ENCODE assay signal across 9 mouse cellular contexts in genomic region chr11:72465978-72466693, GRCm38 (mm10). TPM values are rescaled to one million over a fixed set of nuclear protein-coding genes. Genes with fewer than 3 reads are reported as not detected.
DNase-seq lines count a peak whose midpoint lies in the region; ATAC-seq and TF ChIP-seq lines count a peak whose summit lies in the region.
"Had no signal": no experiment of that assay in that cellular context is flagged by ENCODE, and none has a peak within 500 bp of the region (broad histone marks: within the 10 kb centered on the region; RNA-seq: fewer than 3 reads in every experiment).

No protein-coding gene starts in this region.

- no peak overlapping the region for H3K4me3 ChIP-seq in heart, embryonic 13.5 days
- H3K4me3 ChIP-seq in MEL (ENCODE audit: control insufficient read depth in 1 of 2, insufficient read depth in 1 of 2, low read depth in 2 of 2, low read length in 2 of 2) = peak overlapping the region; percentile 31 to 35
- H3K4me3 ChIP-seq in intestine, embryonic 14.5 days (ENCODE audit: low read depth, low read length) = no peak overlapping the region
- H3K4me3 ChIP-seq: neural tube, embryonic 12.5 days had no signal

- peak overlapping the region; percentile 12; the same call in 1 of the 2 replicates for H3K9ac ChIP-seq in heart, embryonic 13.5 days
- H3K9ac ChIP-seq in MEL (ENCODE audit: control insufficient read depth, low read depth, low read length, poor library complexity, severe bottlenecking) = peak overlapping the region; percentile 44
- no peak overlapping the region for H3K9ac ChIP-seq in intestine, embryonic 14.5 days (ENCODE audit: low read length)
- H3K9ac ChIP-seq: neural tube, embryonic 12.5 days had no signal

- no peaks in the 10 kb centered on the region for H3K36me3 ChIP-seq in heart, embryonic 13.5 days
- H3K36me3 ChIP-seq in MEL (ENCODE audit: control insufficient read depth in 1 of 2, insufficient read depth in 2 of 2, low read length in 2 of 2) = peaks cover 0 to 26% of the 10 kb centered on the region in 2 experiments; a peak in 2 of 4 replicates
- H3K36me3 ChIP-seq in intestine, embryonic 14.5 days (ENCODE audit: control insufficient read depth, insufficient read depth, low read length) = no peaks in the 10 kb centered on the region
- H3K36me3 ChIP-seq: neural tube, embryonic 12.5 days had no signal

- no peak for TF ChIP-seq CTCF in MEL (IDR thresholded peaks at IDR 0.05 in 2 of 3, conservative IDR thresholded peaks at IDR 0.05 in 1 of 3; ENCODE audit: control insufficient read depth in 1 of 3, insufficient read depth in 1 of 3, low read depth in 2 of 3, low read length in 3 of 3, poor library complexity in 1 of 3, severe bottlenecking in 1 of 3)

- intact Hi-C loops in heart, postnatal 36 days (cut with DNase I) = no loop called here

- H3K27ac ChIP-seq in heart, embryonic 13.5 days (replicated peaks) = peak overlapping the region; percentile 72
- H3K27ac ChIP-seq in MEL (ENCODE audit: control insufficient read depth, low read depth, low read length) = peak overlapping the region; percentile 89
- peak overlapping the region; percentile 73 for H3K27ac ChIP-seq in intestine, embryonic 14.5 days (ENCODE audit: low read depth)
- H3K27ac ChIP-seq: neural tube, embryonic 12.5 days had no signal

- 54% methylated on average over 11 of the region's 11 CpGs for WGBS in heart, embryonic 13.5 days
- WGBS in intestine, embryonic 14.5 days = 53% methylated on average over 11 of the region's 11 CpGs

- no peaks in the 10 kb centered on the region for H3K9me3 ChIP-seq in heart, embryonic 13.5 days
- H3K9me3 ChIP-seq in MEL (replicated peaks; ENCODE audit: insufficient read depth, low read length) = no peaks in the 10 kb centered on the region
- H3K9me3 ChIP-seq in intestine, embryonic 14.5 days (ENCODE audit: control insufficient read depth, low read length) = no peaks in the 10 kb centered on the region
- H3K9me3 ChIP-seq: neural tube, embryonic 12.5 days had no signal

- 0 out of 4 replicates have a peak, but pooled peaks of 1 of the 2 experiments have one; percentile 12 for TF ChIP-seq POLR2A in MEL (IDR thresholded peaks at IDR 0.05; ENCODE audit: control insufficient read depth in 1 of 2, insufficient read depth in 1 of 2, low read depth in 1 of 2, low read length in 2 of 2, poor library complexity in 1 of 2)

- ATAC-seq in heart, embryonic 13.5 days (ENCODE audit: extremely low read depth, insufficient number of reproducible peaks, low FRiP score, low TSS enrichment) = no peak
- no peak for ATAC-seq in intestine, embryonic 14.5 days (replicated peaks; ENCODE audit: low FRiP score, low TSS enrichment, low read depth)
- peak; percentile 35 for ATAC-seq in megakaryocyte-erythroid progenitor cell, adult 5-6 weeks (replicated peaks; ENCODE audit: low FRiP score, low TSS enrichment, poor library complexity, severe bottlenecking)

- TF ChIP-seq EP300 in MEL (IDR thresholded peaks at IDR 0.05; ENCODE audit: low read depth in 1 of 2, low read length in 2 of 2) = no peak

- no peaks in the 10 kb centered on the region for H3K79me2 ChIP-seq in MEL (ENCODE audit: control insufficient read depth, insufficient read depth, low read length, poor library complexity)

- no peak for DNase-seq in heart, postnatal 36 days
- DNase-seq in MEL (ENCODE audit: low read depth, low spot score) = peak; percentile 68
- DNase-seq in intestine, embryonic 14.5 days (ENCODE audit: low spot score) = no peak
- DNase-seq in adrenal gland, adult 2 months = no peak
- DNase-seq in cerebellum, adult 9-11 months = no peak
- DNase-seq in adrenal gland, postnatal 25 days = no peak

- peak overlapping the region; percentile 43 for H3K4me2 ChIP-seq in heart, embryonic 13.5 days
- peak overlapping the region; percentile 20; the same call in 1 of the 2 replicates for H3K4me2 ChIP-seq in intestine, embryonic 14.5 days (ENCODE audit: low read length)
- H3K4me2 ChIP-seq: neural tube, embryonic 12.5 days had no signal

- no peaks in the 10 kb centered on the region for H3K27me3 ChIP-seq in heart, embryonic 13.5 days (replicated peaks)
- no peaks in the 10 kb centered on the region for H3K27me3 ChIP-seq in MEL (ENCODE audit: control insufficient read depth in 1 of 2, insufficient read depth in 2 of 2, low read length in 2 of 2)
- no peaks in the 10 kb centered on the region for H3K27me3 ChIP-seq in intestine, embryonic 14.5 days (replicated peaks; ENCODE audit: control insufficient read depth, insufficient read depth, low read length)
- H3K27me3 ChIP-seq: neural tube, embryonic 12.5 days had no signal

- H3K4me1 ChIP-seq in heart, embryonic 13.5 days = peaks cover 55% of the 10 kb centered on the region
- peaks cover 16 to 50% of the 10 kb centered on the region in 2 experiments for H3K4me1 ChIP-seq in MEL (ENCODE audit: control insufficient read depth in 1 of 2, insufficient read depth in 2 of 2, low read length in 2 of 2)
- H3K4me1 ChIP-seq in intestine, embryonic 14.5 days (replicated peaks; ENCODE audit: control insufficient read depth, insufficient read depth, low read length) = peaks cover 32% of the 10 kb centered on the region

- TF ChIP-seq RAD21 in MEL (IDR thresholded peaks at IDR 0.05; ENCODE audit: low read depth, low read length) = no peak

TF ChIP-seq in MEL, 35 proteins besides CTCF, POLR2A, EP300 and RAD21 (continues in another document):
- no peak for TF ChIP-seq MYC (IDR thresholded peaks at IDR 0.05; ENCODE audit: low read depth, low read length)
- no peak for TF ChIP-seq TCF12 (IDR thresholded peaks at IDR 0.05; ENCODE audit: low read depth, low read length)
- TF ChIP-seq USF2 (IDR thresholded peaks at IDR 0.05; ENCODE audit: borderline replicate concordance in 1 of 2, insufficient read depth in 1 of 2, low read depth in 1 of 2, low read length in 2 of 2) = no peak
- no peak for TF ChIP-seq GATA1 (IDR thresholded peaks at IDR 0.05; ENCODE audit: low read depth, low read length)
- TF ChIP-seq SMC3 (IDR thresholded peaks at IDR 0.05; ENCODE audit: low read depth, low read length) = no peak
- TF ChIP-seq MXI1 (IDR thresholded peaks at IDR 0.05; ENCODE audit: low read depth, low read length) = no peak
- no peak for TF ChIP-seq MYB (IDR thresholded peaks at IDR 0.05; ENCODE audit: low read depth, low read length)

RNA-seq across cellular contexts. Expression of gene Spns2, which starts 23.6 kb away (rescaled TPM):
- 1.9 and 2.4 TPM in 2 replicates for polyA plus RNA-seq in heart, embryonic 13.5 days (2015; fragmentation: Nextera tagmentation; extraction: Ambion mirVana)
- 10 to 100 TPM in 1 of 2 experiments, 1 to 10 TPM in 1; 9.7 to 11.0 TPM for total RNA-seq in heart, postnatal 36 days (2021)
- total RNA-seq in MEL (2012; rRNA removed) = 0.33 and 0.58 TPM in 2 replicates
- polyA plus RNA-seq in MEL (2012; ENCODE audit: insufficient read depth in 1 of 2, insufficient read length in 2 of 2, low read depth in 1 of 2, low replicate concordance in 2 of 2, missing spikeins in 1 of 2) = 1 to 10 TPM in 1 of 2 experiments, not detected in 1; 3.0 TPM
- polyA plus RNA-seq in intestine, embryonic 14.5 days (2014; fragmentation: Nextera tagmentation; extraction: Ambion mirVana) = 2.2 and 4.3 TPM in 2 replicates
- total RNA-seq in megakaryocyte-erythroid progenitor cell, adult 5-6 weeks (2014; fragmentation: Nextera tagmentation) = 38.3 and 46.8 TPM in 2 replicates
- 16.0 and 23.3 TPM in 2 replicates for total RNA-seq in megakaryocyte-erythroid progenitor cell, adult 5-6 weeks (2017)
- total RNA-seq in adrenal gland, adult 2 months (2021) = 1 to 10 TPM; 2.0 to 4.2 TPM
- polyA plus RNA-seq in adrenal gland, adult 2 months (2012; rRNA removed) = 5.2 and 7.6 TPM in 2 replicates
- 2.2 and 3.3 TPM in 2 replicates for total RNA-seq in adrenal gland, postnatal 25 days (2021)

RNA-seq across cellular contexts. Expression of gene Mybbp1a, which starts 25.0 kb away (rescaled TPM):
- polyA plus RNA-seq in heart, embryonic 13.5 days (2015; fragmentation: Nextera tagmentation; extraction: Ambion mirVana) = 82.3 and 88.2 TPM in 2 replicates
- total RNA-seq in heart, postnatal 36 days (2021) = 10 to 100 TPM; 45.9 to 46.8 TPM
- 328 and 344 TPM in 2 replicates for total RNA-seq in MEL (2012; rRNA removed)
- polyA plus RNA-seq in MEL (2012; ENCODE audit: insufficient read depth in 1 of 2, insufficient read length in 2 of 2, low read depth in 1 of 2, low replicate concordance in 2 of 2, missing spikeins in 1 of 2) = 1,000 to 10,000 TPM in 1 of 2 experiments, 100 to 1,000 TPM in 1; 602 to 3,394 TPM
- 173 and 184 TPM in 2 replicates for polyA plus RNA-seq in intestine, embryonic 14.5 days (2014; fragmentation: Nextera tagmentation; extraction: Ambion mirVana)
- total RNA-seq in megakaryocyte-erythroid progenitor cell, adult 5-6 weeks (2014; fragmentation: Nextera tagmentation) = 215 and 248 TPM in 2 replicates
- 185 and 248 TPM in 2 replicates for total RNA-seq in megakaryocyte-erythroid progenitor cell, adult 5-6 weeks (2017)
- 10 to 100 TPM; 68.0 to 86.1 TPM for total RNA-seq in adrenal gland, adult 2 months (2021)
- polyA plus RNA-seq in adrenal gland, adult 2 months (2012; rRNA removed) = 31.6 and 37.9 TPM in 2 replicates
- total RNA-seq in adrenal gland, postnatal 25 days (2021) = 83.9 and 101 TPM in 2 replicates

RNA-seq across cellular contexts. Expression of gene Ggt6, which starts 30.8 kb away (rescaled TPM):
- not detected in 2 replicates for polyA plus RNA-seq in heart, embryonic 13.5 days (2015; fragmentation: Nextera tagmentation; extraction: Ambion mirVana)
- not detected for total RNA-seq in heart, postnatal 36 days (2021)
- total RNA-seq in MEL (2012; rRNA removed) = not detected in 2 replicates
- under 1 TPM in 1 of 2 experiments, not detected in 1; 0.04 TPM for polyA plus RNA-seq in MEL (2012; ENCODE audit: insufficient read depth in 1 of 2, insufficient read length in 2 of 2, low read depth in 1 of 2, low replicate concordance in 2 of 2, missing spikeins in 1 of 2)
- polyA plus RNA-seq in intestine, embryonic 14.5 days (2014; fragmentation: Nextera tagmentation; extraction: Ambion mirVana) = 6.7 and 7.0 TPM in 2 replicates
- total RNA-seq in megakaryocyte-erythroid progenitor cell, adult 5-6 weeks (2014; fragmentation: Nextera tagmentation) = not detected in 2 replicates
- total RNA-seq in megakaryocyte-erythroid progenitor cell, adult 5-6 weeks (2017) = not detected in 2 replicates
- 1 to 10 TPM in 1 of 2 experiments, under 1 TPM in 1; 0.83 to 4.7 TPM for total RNA-seq in adrenal gland, adult 2 months (2021)
- polyA plus RNA-seq in adrenal gland, adult 2 months (2012; rRNA removed) = 8.5 and 13.4 TPM in 2 replicates
- 3.7 and 4.4 TPM in 2 replicates for total RNA-seq in adrenal gland, postnatal 25 days (2021)
- polyA plus RNA-seq: neural tube, embryonic 12.5 days had no signal

RNA-seq across cellular contexts. Expression of gene Smtnl2, which starts 54.6 kb away (rescaled TPM):
- 145 and 160 TPM in 2 replicates for polyA plus RNA-seq in heart, embryonic 13.5 days (2015; fragmentation: Nextera tagmentation; extraction: Ambion mirVana)
- 10 to 100 TPM; 18.2 to 19.5 TPM for total RNA-seq in heart, postnatal 36 days (2021)
- 10.9 and 11.1 TPM in 2 replicates for total RNA-seq in MEL (2012; rRNA removed)
- 10 to 100 TPM in 1 of 2 experiments, not detected in 1; 10.2 TPM for polyA plus RNA-seq in MEL (2012; ENCODE audit: insufficient read depth in 1 of 2, insufficient read length in 2 of 2, low read depth in 1 of 2, low replicate concordance in 2 of 2, missing spikeins in 1 of 2)
- polyA plus RNA-seq in intestine, embryonic 14.5 days (2014; fragmentation: Nextera tagmentation; extraction: Ambion mirVana) = 26.2 and 34.5 TPM in 2 replicates
- 0.50 and 0.52 TPM in 2 replicates for total RNA-seq in megakaryocyte-erythroid progenitor cell, adult 5-6 weeks (2014; fragmentation: Nextera tagmentation)
- total RNA-seq in megakaryocyte-erythroid progenitor cell, adult 5-6 weeks (2017) = 0.11 TPM in 1 of 2 replicates, not detected in the other
- total RNA-seq in adrenal gland, adult 2 months (2021) = 1 to 10 TPM; 2.4 to 2.5 TPM
- 4.4 and 5.6 TPM in 2 replicates for polyA plus RNA-seq in adrenal gland, adult 2 months (2012; rRNA removed)
- total RNA-seq in adrenal gland, postnatal 25 days (2021) = 2.6 and 2.7 TPM in 2 replicates

Comparison
In these comparisons a context has a peak if more than half of its experiments do, and no peak if none do; other contexts are left out.
1. H3K4me3 ChIP-seq: peak in MEL (2 of 2); none in heart, embryonic 13.5 days (single experiment) and intestine, embryonic 14.5 days (single experiment).
2. Peak in every context shown above with its lines, with median percentiles within 50 percentile points of each other: H3K27ac ChIP-seq.